Mouse (Mus musculus): Measurements from ENCODE around the gene Elk4. TPM values are rescaled to one million over a fixed set of nuclear protein-coding genes. Genes with fewer than 3 reads are reported as not detected.

The Elk4 gene
- polyA plus RNA-seq, 1 experiment from 2014 or later, result 10.7 TPM

DNA sequence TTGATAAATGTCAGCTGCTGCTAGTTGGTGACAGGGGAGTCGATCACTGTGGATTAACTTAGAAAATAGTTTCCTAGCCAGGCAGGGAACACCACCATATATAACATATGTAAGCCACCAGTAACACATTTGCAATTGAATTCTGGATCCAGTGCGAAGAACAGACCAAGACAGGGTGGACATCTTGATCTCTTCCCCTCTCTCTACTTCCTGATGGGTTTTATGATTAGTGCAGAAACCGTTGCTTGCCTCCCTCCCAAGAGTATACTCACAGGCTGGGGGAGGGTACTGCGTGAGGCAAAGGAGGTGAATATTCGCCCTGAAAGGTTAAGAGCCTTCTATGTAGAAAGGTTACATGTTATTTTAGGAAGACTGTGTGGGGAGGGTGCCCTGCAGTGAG, 41.6 kb upstream of the Elk4 start:
- Histone ChIP-seq H3K9ac (replicated peaks) (no peak overlapping the region), H3K4me1 (ENCODE audit: insufficient read depth) (peaks cover 33% of the 10 kb centered on the region), H3K27ac (ENCODE audit: low read depth) (no peak overlapping the region), H3K36me3 (replicated peaks; ENCODE audit: insufficient read depth, low read length) (no peaks in the 10 kb centered on the region), H3K4me2 (ENCODE audit: low read depth, low read length) (no peak overlapping the region), H3K27me3 (ENCODE audit: insufficient read depth, low read length) (peaks cover 17% of the 10 kb centered on the region), H3K9me3 (ENCODE audit: low read length) (no peaks in the 10 kb centered on the region), H3K4me3 (ENCODE audit: low read depth, low read length) (no peak overlapping the region)
- DNase-seq (no peak), ATAC-seq (no peak)
- WGBS (ENCODE audit: insufficient replicate concordance), result 33% methylated on average over 5 of the region's 5 CpGs
- TF ChIP-seq CTCF (IDR thresholded peaks at IDR 0.05; ENCODE audit: low read depth) (no peak), EP300 (IDR thresholded peaks at IDR 0.05; ENCODE audit: low read depth) (no peak)

DNA sequence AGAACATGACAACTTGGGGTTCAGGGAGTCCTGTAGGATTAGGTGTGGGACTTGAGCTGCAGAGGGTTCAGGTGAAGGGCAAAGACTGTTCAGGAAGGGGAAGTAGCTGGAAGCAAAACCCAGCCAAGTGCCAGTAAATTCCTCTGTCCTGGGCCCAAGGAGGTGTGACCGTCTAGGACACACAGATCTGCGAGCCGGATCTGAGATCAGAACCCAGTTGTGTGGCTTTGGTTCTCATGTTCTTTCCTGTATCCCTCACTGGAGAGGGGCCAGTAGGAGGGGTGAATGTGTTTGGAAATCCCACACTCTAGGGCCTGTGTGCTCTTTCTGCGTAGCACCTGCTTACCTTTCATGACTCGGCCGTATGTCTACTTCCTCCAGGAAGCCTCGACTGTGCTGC, 40.1 kb upstream of the Elk4 start:
- Histone ChIP-seq H3K36me3 (replicated peaks; ENCODE audit: insufficient read depth, low read length) (no peaks in the 10 kb centered on the region), H3K9me3 (ENCODE audit: low read length) (no peaks in the 10 kb centered on the region), H3K27ac (ENCODE audit: low read depth) (no peak overlapping the region), H3K27me3 (ENCODE audit: insufficient read depth, low read length) (peaks cover 14% of the 10 kb centered on the region), H3K4me1 (ENCODE audit: insufficient read depth) (peaks cover 41% of the 10 kb centered on the region), H3K4me2 (ENCODE audit: low read depth, low read length) (no peak overlapping the region), H3K9ac (replicated peaks) (no peak overlapping the region), H3K4me3 (ENCODE audit: low read depth, low read length) (no peak overlapping the region)
- ATAC-seq (no peak), DNase-seq (no peak)
- 43% methylated on average over 7 of the region's 7 CpGs for WGBS (ENCODE audit: insufficient replicate concordance)
- TF ChIP-seq CTCF (IDR thresholded peaks at IDR 0.05; ENCODE audit: low read depth), result no peak
- no peak for TF ChIP-seq EP300 (IDR thresholded peaks at IDR 0.05; ENCODE audit: low read depth)

DNA sequence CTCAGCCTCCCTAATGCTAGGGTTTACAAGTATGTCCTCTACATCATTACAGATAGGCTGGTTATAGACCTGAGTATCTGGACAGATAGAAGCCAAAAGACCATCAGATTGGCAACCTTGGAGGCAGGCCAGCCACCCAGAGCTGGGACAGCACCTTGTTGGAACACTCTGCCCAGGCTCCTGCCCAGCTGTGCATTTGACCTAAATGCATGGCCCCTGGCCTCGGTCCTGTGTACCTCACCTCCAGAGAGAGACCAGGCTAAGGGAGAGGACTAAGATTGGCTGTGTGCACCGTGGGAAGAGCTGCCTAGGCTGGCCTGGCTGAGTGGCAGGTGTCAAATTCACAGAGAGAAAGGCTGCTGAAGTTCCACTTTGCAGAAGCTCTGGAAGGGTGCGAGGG, 38.9 kb upstream of the Elk4 start:
- peak overlapping the region; percentile 13; the same call in 1 of the 2 replicates for H3K27ac ChIP-seq (ENCODE audit: low read depth)
- WGBS (ENCODE audit: insufficient replicate concordance), result 40% methylated on average over 3 of the region's 3 CpGs

DNA sequence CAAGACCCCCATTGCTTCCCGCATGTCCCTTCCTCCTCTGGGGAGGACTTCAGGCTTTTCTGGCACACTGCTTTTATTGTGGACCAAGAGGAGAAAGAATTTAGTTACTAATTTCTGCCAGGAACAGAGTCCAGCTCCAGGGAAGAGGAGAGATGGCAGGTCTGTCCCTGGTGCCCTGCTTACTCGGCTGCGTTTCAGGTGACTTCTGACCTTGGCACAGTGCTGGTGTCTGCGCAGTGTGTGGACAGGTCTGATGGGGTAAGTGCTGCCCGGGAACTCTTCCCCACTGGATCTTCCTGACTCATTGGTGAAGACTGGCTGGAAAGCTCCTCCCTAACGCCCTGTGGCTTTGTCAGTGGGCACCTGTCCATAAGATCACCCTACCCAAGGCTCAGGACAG, 38.4 kb upstream of the Elk4 start:
- DNase-seq (no peak), ATAC-seq (peak; percentile 44)
- Histone ChIP-seq H3K9me3 (ENCODE audit: low read length) (no peaks in the 10 kb centered on the region), H3K4me1 (ENCODE audit: insufficient read depth) (peaks cover 42% of the 10 kb centered on the region), H3K36me3 (replicated peaks; ENCODE audit: insufficient read depth, low read length) (no peaks in the 10 kb centered on the region), H3K27ac (ENCODE audit: low read depth) (peak overlapping the region; percentile 19; the same call in 1 of the 2 replicates), H3K4me2 (ENCODE audit: low read depth, low read length) (no peak overlapping the region), H3K4me3 (ENCODE audit: low read depth, low read length) (no peak overlapping the region), H3K27me3 (ENCODE audit: insufficient read depth, low read length) (no peaks in the 10 kb centered on the region), H3K9ac (replicated peaks) (no peak overlapping the region)
- WGBS (ENCODE audit: insufficient replicate concordance), result 63% methylated on average over 6 of the region's 6 CpGs
- TF ChIP-seq CTCF (IDR thresholded peaks at IDR 0.05; ENCODE audit: low read depth) (no peak), EP300 (IDR thresholded peaks at IDR 0.05; ENCODE audit: low read depth) (no peak)

More for the DNA sequence above, 38.9 kb upstream of the Elk4 start:
- ATAC-seq (no peak), DNase-seq (no peak)
- no peak overlapping the region for H3K4me3 ChIP-seq (ENCODE audit: low read depth, low read length)
- no peak overlapping the region for H3K4me2 ChIP-seq (ENCODE audit: low read depth, low read length)
- H3K4me1 ChIP-seq (ENCODE audit: insufficient read depth), result peaks cover 45% of the 10 kb centered on the region
- no peaks in the 10 kb centered on the region for H3K9me3 ChIP-seq (ENCODE audit: low read length)
- TF ChIP-seq EP300 (IDR thresholded peaks at IDR 0.05; ENCODE audit: low read depth) (no peak), CTCF (IDR thresholded peaks at IDR 0.05; ENCODE audit: low read depth) (no peak)
- H3K9ac ChIP-seq (replicated peaks), result no peak overlapping the region
- H3K36me3 ChIP-seq (replicated peaks; ENCODE audit: insufficient read depth, low read length), result no peaks in the 10 kb centered on the region
- 0 out of 2 replicates have a peak, but pooled peaks cover 2% of the 10 kb centered on the region for H3K27me3 ChIP-seq (ENCODE audit: insufficient read depth, low read length)

DNA sequence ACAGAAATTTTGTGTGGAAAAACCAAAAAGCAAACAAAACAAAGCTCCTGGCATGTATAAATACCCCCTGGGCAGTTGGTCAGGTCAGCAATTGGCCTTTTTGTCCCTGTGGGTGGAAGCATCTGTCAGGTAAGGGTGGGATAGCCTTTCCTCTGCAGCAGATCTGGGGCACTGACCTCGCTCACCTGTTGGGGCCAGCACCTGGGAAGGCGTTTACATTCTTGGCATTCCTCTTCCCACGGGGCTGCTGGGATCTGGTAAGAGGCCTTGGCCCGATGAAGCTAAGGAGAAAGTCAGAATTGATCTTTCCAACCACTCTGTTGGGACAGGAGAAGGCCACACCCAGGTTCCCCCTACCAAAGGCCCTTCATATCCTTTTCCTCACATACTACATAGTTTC, 37.6 kb upstream of the Elk4 start:
- Histone ChIP-seq H3K27ac (ENCODE audit: low read depth) (0 out of 2 replicates have a peak overlapping the region, but pooled peaks have one; percentile 0), H3K27me3 (ENCODE audit: insufficient read depth, low read length) (no peaks in the 10 kb centered on the region), H3K4me2 (ENCODE audit: low read depth, low read length) (no peak overlapping the region; the same call in 1 of the 2 replicates), H3K4me1 (ENCODE audit: insufficient read depth) (peaks cover 39% of the 10 kb centered on the region), H3K36me3 (replicated peaks; ENCODE audit: insufficient read depth, low read length) (no peaks in the 10 kb centered on the region), H3K9ac (replicated peaks) (no peak overlapping the region), H3K4me3 (ENCODE audit: low read depth, low read length) (no peak overlapping the region), H3K9me3 (ENCODE audit: low read length) (no peaks in the 10 kb centered on the region)
- TF ChIP-seq EP300 (IDR thresholded peaks at IDR 0.05; ENCODE audit: low read depth) (no peak), CTCF (IDR thresholded peaks at IDR 0.05; ENCODE audit: low read depth) (no peak)
- no peak for DNase-seq
- no peak for ATAC-seq
- 66% methylated on average over 4 of the region's 4 CpGs for WGBS (ENCODE audit: insufficient replicate concordance)

DNA sequence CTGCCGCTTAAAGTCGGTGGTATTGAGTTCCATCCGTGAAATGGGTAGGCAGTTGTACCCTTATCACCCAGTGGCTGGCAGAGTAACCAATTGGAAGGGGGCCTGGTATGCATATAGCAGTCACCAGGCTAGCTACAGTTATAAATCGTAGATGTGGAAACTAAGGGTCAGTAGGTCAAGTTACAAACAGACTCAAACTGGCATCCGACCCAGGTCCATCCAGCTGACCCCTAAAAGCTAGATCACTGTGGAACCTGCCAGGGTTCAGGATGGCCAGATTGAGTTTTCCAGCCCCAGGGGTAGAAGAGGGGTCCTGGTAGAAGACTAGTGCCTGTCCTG, 37.1 kb upstream of the Elk4 start:
- 49% methylated on average over 5 of the region's 5 CpGs for WGBS (ENCODE audit: insufficient replicate concordance)
- H3K4me3 ChIP-seq (ENCODE audit: low read depth, low read length), result peak overlapping the region; percentile 26; the same call in 1 of the 2 replicates
- no peaks in the 10 kb centered on the region for H3K27me3 ChIP-seq (ENCODE audit: insufficient read depth, low read length)
- H3K36me3 ChIP-seq (replicated peaks; ENCODE audit: insufficient read depth, low read length), result no peaks in the 10 kb centered on the region
- DNase-seq, result no peak
- H3K9me3 ChIP-seq (ENCODE audit: low read length), result no peaks in the 10 kb centered on the region
- H3K27ac ChIP-seq (ENCODE audit: low read depth), result peak overlapping the region; percentile 62; the same call in 1 of the 2 replicates
- H3K4me1 ChIP-seq (ENCODE audit: insufficient read depth), result peaks cover 39% of the 10 kb centered on the region
- ATAC-seq, result peak; percentile 78
- H3K9ac ChIP-seq (replicated peaks), result peak overlapping the region; percentile 53
- TF ChIP-seq CTCF (IDR thresholded peaks at IDR 0.05; ENCODE audit: low read depth) (no peak), EP300 (IDR thresholded peaks at IDR 0.05; ENCODE audit: low read depth) (no peak)
- peak overlapping the region; percentile 62 for H3K4me2 ChIP-seq (ENCODE audit: low read depth, low read length)
